Mouse (Mus musculus) ovary, postnatal 14 days (tissue): ENCODE data around the gene Ankrd12.
A peak's percentile ranks its signal among the peaks of the same experiment; 100 is the strongest.
"Not testable (repeated sequence)": the region's sequence is repeated elsewhere in the genome, so short reads cannot be mapped to it uniquely, and the experiment has no call there.

ENCODE experiments used
- DNase-seq: peaks from one replicate; pipeline ENCODE4 v3.0.0; 2022; ENCODE audit warnings: low spot score

Gene Ankrd12

DNA sequence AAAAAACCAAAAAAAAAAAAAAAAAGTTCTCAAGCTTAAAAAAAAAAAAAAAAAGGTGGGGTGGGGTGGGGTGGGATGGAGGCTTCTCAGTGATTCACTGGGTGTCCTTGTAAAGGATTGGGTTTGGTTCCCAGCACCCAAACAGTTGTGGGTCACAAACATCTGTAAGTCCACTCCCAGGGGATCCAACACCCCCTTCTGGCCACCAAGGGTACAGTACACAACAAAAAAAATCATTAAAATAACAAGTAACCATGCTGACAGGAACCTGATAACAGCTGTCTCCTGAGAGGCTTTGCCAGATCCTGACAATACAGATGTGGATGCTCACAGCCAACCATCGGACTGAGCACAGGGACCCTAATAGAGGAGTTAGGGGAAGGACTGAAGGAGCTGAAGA lies 7.6 kb upstream of the Ankrd12 start:
- no peak for DNase-seq

DNA sequence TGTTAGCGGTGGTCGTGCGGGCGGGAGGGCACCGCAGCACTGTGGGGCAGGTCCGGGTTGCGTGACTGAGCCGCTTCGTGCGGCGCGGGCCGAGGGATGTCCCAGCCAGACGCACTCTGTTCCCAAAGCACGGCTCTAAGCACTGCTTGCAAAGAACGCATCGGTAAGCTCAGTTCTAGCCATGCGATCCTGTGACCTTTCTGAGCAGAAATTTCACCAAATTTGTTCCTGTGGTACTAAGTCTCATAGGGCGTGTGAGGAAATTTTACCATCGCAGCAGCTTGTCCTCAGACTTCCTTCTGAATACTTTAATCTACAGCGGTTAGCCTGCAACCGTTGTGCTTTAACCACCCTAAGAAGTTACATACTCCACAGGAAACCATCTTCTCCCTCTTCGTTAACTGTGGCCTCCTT lies 555 bp upstream of the Ankrd12 start:
- DNase-seq: no peak

DNA sequence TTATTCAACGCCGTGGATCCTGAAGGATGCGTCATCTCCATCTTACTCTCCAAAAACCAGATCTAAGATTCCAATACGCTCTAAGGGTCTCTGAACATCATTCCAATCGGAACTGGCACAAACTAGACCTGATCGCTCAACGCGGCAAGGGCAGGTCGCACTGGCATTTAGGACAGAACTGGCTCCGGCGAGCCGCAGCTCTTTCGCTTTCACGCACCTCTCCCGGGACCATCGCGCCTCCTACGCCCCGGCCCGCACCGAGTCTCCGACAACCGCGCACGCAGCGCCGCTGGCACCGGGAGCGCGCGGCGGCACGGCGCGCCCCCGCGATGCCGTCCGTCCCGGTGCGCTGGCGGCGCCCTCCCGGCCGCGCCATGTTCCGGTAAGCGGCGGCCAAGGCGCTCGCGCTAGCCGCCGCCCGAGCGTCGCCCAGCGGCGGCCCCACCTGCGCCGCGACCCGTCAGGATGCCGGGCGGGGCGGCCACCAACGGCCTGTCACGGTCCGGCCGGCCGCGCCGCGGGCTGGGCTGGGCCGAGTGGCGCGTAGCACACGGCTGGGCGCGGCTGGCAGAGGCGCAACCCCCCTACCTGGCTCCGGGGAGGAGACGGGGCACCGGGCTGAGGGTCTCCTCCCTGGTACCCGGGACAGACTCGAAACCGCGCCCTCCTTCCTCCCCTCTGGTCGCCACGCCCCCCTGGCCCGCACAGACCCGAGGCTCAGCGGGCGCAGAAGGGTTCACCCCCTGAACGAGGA lies 538 bp downstream of the Ankrd12 start:
- peak; percentile 16 for DNase-seq

DNA sequence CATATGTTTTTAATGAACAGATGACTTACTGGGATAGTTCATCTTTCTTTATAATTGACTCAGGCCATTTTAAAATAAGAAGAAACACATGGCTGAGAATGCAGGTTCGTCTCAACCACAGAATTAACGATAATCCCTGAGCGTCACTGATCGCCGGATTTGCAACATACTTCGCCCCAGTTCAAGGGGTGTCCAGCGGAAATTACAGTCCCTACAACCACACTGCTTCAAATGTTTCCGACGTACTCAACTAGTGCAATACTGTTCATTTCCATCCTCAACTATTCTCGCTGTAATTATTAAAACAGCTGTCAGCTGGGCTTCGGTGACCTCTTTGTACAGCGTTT lies 1.1 kb downstream of the Ankrd12 start:
- no peak for DNase-seq

DNA sequence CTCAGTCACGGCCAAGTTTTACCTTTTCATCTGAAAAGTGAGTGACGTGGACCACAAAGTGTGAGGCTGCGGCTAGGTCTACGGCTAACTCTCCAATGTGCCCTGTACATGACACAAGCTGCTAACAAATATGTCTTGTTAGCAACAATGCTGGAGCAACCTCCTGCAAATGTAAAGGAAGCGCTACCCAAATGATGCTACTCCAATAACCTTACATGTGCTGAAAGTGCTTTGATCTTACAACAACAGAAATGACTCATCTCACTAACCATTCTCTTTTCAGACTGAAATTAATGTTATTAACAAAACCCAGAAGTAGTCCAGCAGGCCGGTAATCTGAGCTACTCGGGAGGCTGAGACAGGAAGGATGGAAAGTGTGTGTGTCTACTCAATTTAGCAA lies 2.9 kb downstream of the Ankrd12 start:
- DNase-seq: no peak

DNA sequence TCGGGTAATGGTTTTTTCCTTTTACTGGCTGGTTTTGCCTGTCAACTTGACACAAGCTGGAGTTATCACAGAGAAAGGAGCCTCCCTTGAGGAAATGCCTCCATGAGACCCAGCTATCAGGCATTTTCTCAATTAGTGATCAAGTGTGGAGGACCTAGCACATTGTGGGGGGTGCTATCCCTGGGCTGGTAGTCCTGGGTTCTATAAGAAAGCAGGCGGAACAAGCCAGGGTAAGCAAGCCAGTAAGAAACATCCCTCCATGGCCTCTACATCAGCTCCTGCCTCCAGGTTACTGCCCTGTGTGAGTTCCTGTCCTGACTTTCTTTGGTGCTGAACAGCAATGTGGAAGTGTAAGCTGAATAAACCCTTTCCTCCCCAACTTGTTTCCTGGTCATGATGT lies 7.9 kb downstream of the Ankrd12 start:
- not testable (repeated sequence) for DNase-seq

DNA sequence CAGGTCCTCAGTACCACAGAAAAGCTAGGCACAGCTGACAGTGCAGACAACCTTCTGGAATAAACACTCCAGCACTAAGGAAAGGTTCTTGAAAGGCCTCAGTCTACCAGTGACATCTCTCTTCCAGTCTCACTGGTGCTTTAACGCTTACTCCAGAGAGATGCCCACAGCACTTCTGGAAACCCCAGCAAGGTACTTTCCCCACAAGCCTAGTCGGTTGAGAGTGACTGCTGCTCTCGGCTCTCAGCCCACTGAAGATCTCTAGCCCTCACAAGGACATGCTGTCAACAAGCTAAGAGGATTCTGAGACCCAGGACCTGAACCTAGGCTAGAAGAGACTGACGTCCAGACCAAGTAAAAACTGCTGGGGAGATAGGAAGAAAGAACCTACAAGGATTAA lies 11.8 kb downstream of the Ankrd12 start:
- no peak for DNase-seq

DNA sequence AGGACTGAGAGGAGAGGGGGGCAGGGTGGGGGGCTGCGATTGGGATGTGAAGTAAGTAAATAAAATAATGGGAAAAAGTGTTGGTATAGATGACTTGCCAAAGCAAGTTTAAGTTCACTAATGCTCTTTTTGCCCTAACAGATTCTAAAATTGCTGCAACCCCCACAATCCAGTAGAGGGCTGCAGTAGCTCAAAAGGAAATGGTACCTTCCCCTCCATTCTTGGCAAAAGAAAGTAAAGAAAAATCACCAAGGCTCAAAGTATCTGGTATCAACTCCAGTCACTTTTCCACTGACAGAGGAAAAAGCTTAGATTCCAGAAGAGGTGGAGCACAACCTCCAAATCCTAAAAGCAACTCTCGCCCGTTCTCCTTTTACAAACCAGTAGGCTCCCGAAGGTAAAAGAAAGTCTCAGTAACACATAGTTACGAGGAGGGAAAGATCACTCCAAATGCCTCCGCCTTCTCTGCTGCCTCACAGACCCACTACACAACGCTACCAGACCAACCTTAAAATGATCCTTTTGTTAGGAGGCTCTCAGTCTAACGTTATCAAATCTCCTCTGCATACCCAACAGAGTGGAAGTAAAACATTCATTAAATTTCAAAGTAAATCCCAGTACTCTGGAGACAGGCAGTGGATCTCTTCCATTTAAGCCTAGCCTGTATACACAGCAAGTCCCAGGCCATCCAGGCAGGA lies 15.5 kb downstream of the Ankrd12 start:
- no peak for DNase-seq

DNA sequence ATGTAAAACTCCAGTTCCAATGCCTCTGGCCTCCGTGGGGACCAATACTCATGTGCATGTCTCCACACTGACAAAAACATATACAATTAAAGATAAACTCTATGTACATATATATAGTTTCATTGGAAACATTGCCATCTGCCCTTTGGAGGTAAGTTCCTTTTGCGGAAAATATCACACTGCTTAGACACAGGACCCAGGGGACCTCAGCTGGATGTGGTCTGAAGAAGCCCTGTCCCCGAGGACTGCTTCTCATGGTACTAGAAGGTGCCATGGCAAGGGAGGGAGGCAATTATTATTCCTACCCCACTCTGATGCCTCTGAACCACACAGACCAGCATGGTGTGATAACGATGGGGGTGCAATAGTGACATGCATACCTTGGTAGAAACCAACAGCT lies 18.7 kb downstream of the Ankrd12 start:
- DNase-seq: no peak

DNA sequence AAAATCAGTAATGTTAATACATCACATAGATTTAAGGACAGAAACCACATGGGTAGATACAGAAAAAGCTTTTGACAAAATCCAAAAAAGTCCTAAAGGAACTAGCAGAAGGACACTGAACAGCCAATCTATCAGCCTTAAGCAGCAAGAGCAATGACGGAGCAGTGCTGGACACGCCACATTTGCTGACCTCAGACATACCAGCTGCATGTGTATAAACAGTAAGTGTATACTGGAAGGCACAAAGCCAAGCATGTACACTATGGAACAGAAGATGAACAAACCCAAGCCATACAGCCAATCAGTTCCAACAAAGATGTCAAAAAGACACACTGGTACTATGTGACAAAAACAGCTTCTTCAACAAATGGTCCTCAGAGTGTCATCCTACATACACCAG lies 19.7 kb downstream of the Ankrd12 start:
- no peak for DNase-seq

DNA sequence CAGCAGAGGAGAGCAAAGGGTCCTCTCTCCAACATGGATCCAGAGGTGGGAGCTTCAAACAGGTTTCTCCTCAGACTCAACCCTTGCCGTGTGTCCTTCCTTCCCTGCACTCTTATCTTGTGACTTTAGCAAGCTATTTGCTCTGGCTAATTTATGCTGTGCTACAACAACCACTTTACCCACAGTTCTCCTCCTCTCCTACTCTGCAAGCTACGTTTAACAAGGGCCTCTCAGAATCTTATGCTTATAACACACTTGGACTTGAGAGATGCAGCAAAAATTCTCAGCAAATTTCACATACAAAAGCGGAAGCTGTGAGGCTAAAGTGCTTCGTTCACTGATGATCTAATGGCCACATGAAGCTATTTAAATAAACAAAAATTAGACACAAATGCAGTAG lies 23.5 kb downstream of the Ankrd12 start:
- no peak for DNase-seq

DNA sequence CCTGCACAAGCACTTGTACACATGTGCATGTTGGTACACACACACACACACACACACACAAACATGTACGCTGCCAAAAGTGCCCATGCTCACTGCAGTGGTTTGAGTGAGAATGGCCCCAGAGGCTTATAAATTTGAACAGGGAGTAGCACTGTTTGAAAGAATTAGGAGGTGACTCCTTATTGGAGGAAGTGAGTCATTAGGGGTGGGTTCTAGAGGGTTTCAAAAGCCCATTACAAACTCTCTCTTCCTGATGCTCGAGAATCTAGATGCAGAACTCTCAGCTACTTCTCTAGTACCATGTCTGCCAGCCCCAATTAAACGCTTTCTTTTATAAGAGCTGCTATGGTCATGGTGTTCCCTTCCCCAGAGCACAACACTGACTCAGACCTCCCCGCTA lies 28.1 kb downstream of the Ankrd12 start:
- DNase-seq: no peak

DNA sequence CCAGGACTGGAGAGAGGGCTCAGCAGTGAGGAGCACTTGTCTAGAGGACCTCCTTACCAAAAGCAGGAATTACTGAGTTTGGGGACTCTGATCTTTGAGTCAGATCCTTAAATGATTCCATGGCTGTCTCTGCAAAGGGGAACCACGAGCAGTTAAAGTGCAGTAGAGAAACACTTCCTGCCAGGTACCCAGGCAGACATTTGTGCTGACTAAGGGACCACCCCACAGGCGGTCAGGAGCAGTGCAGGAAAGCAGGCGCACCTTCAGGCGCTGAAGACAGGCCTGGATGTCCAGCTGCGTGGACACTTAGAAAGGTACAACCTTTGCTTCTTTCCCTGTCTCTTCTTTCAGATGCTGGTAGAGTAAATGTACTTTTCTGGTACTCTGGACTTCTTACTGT lies 28.7 kb downstream of the Ankrd12 start:
- no peak for DNase-seq

DNA sequence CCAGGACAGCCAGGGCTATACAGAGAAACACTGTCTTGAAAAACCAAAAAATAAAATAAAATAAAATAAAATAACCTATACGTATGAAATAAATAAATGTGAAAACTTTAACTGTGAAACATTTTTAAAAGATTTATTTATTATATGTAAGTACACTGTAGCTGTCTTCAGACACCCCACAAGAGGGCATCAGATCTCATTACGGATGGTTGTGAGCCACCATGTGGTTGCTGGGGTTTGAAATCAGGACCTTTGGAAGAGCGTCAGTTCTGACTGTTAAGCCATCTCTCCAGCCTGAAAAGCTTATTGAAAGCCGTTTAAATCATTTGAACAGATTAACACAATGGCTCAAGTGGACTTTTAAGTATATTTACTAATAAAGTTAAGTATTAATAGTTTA lies 33.2 kb downstream of the Ankrd12 start:
- not testable (repeated sequence) for DNase-seq

DNA sequence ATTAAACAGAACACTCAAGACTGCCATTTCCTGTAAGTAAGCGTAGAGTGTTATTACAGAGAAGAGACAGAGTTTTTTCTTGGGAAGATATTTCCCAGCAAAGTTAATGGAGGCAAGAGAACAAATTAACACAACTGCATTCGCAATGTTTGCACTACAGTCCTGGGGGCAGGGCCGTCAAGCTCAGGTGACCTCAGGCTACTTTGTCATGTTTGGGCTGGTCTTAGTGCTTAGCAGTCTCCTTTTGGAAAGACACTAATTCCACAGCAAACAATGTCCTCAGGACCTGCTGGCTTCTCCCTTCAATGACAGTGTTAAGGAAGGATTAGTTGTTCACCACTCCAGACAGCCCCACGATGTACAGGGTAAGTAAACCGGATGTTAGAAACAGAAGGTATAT lies 35.9 kb downstream of the Ankrd12 start:
- no peak for DNase-seq

DNA sequence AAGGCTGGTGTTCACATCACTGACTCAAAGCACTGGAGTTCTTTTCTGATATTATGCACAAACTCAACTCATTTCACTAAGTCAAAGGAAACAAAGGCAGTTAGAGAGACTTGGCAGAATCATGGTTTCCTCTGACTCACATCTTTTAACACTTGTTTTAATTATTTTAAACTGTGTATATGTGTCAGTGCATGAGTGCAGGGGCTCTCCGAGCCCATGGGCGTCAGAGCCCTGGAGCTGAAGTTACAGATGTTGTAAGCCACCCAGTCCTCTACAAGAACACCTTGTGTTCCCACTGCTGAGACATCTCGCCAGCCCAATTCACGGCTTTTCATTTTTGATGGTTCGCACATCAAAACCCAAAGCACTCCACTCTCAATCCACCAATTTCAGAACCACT lies 43.6 kb downstream of the Ankrd12 start:
- DNase-seq: no peak

DNA sequence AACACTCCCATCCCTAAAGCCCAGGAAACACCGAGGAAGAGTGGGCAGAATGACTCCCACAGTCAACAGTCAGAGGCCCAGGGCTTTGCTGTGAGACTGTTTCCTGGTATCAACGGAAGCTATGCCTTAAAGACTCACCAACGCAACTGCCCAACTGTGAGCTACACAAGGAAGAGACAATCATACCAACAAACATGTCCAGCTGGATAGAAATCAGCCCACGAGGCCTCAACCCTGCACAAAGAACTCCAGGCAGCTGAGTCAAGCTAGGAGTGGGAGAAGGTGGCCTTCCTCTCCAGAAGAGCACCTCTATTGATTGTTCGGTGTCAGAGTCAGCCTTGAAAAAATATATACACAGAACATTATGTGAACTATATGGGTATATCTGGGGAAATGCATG lies 44.9 kb downstream of the Ankrd12 start:
- no peak for DNase-seq

DNA sequence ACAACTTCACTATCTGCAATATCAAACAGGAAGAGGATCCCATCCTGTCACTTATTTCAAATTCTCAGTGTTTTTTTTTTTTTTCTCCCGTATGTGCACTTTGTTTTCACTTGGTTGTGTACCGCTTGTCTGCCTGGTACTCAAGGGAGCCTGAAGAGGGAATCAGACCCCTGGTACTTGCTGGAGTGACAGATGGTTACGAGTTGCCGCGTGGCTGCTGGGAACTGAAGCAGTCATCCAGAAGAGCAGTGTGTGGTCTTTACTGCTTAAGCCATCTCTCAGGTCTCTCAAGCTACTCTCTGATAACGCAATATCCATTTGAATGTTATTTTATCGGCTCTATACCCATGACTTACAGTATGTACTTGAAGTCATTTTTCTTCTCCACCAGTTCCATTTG lies 52.7 kb downstream of the Ankrd12 start:
- no peak for DNase-seq

DNA sequence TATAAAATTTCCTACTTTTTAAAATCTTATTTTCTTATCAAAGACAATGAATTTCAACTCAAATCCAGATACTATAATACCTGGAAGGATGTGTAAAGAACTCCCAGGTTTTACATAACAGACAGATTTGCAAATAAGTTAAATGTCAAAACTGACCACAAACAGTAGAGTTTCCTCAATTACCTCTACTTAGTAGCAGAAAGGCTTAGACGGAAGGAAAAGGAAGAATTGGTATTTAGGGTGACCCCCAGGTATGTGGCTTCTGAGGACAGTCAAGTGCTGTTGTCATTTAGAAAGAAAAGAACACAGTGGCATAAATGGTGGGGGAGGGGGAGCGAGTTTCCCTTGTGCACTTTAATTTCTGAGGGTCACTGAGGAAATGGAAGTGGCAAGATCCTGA lies 65.1 kb downstream of the Ankrd12 start:
- DNase-seq: no peak

DNA sequence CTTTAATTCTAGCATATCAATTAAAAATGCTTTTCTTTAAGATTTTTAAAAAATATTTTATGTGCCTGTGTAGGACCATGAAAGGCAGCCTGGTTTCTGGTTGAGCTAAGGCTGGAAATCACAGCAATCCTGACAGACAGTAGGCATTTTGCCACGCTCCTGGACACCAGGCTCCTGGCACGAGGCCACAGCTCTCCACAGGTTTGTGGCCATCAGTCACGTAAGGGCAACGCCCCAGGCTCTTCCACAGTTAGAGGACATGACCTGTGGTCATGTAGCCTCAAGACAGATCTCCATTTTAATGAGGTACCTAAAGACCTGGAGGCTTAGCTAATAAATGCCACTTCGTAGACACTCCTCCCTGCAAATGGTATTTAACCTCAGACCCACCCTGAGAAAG lies 69.0 kb downstream of the Ankrd12 start:
- DNase-seq: no peak

DNA sequence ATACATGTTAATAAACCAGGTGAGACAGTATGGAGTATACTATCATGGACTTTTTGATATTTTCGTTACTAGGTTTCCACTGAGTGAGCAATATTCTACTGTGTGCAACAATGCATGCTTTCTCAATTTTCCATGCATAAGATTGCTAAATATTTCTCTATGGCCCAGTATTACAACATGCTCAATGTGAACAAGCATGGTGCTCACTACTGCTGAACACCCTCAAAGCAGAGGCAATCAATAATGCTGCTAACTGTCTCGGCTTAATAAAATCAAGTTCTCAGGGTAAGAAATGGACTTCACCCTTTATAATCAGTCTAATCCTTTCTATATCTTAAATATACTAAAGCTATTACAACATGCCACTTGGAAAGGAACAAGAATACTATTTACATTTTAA lies 69.4 kb downstream of the Ankrd12 start:
- no peak for DNase-seq

DNA sequence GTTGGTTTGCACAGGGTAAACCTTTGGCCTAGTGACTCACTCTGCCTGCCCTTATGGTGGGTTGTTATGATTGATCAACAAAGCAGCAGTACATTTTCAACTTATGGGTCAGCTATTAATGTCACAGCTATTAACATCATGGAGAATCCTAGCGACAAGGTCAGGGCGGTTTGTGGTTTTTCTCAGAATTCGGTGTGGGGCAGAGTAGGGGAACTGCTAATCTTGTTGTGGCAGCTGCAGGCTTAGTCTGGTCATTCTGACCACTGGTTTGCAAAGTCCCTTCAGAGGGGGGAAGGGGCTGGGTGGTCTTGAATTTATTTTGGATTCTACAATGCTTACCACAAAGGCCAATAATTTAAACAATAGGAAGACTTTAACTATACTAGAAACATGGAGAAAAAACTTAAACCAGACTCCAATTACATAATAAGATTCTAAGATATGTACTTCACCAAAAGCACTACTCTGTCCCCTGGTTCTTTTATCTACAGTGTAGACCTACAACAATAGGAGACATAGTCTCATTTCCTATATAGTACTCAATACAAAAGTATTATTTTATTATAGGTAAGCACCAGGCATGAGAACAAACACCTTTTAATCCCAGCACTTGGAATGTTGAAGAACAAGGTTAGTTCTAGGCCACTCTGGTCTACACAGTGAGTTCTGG lies 88.6 kb downstream of the Ankrd12 start:
- DNase-seq: no peak

DNA sequence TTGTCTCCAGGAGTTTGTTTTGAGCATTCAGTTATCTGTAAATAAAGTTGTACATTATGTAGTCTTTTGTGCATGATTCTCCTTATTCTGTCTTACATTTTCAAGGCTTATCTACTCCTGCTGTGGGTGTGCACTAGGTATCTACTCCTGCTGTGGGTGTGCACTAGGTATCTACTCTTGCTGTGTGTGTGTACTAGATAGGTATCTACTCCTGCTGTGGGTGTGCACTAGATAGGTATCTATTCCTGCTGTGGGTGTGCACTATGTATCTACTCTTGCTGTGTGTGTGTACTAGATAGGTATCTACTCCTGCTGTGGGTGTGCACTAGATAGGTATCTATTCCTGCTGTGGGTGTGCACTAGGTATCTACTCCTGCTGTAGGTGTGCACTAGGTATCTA lies 100.2 kb downstream of the Ankrd12 start:
- not testable (repeated sequence) for DNase-seq

DNA sequence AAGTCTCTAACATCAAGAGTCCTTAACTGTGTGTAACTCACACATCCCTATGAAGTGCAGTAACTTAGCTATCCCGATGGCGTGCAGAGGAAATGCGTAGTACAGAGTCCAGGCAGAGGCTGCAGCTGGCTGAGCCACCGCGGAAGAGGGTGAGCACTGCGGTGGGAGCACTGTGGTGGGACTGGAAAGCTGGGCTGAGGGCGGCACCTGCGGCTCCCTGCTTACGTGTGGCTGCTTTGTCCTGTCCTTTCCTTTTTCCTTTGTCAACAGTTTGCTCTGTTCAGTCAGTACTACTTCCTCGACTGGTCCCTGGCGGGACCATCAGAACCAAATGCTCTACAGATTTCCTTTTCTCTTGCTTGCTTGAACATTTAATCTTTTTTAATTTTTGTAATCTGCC lies 109.1 kb downstream of the Ankrd12 start:
- no peak for DNase-seq
